ENCODE assay signal across 1 mouse cellular context in the genomic region with DNA sequence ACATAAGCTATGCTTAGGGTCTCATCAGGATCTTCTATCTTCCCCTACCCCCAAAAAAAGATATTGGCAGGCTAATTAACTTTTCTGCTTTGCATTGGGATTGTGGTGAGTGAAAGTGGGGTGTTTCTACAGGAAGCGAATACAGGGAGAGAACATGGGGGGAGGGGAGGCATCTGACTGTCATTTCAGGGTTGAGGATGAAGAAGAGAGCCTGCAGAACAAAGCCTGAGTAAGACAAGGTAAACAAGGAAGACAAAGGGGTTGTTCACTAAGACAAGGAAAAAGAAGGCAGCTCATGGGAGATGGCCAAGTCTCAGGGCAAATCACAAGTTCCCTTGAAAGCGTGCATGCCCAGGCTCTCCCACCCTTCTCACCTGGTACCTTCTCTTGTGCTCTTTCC.
TF ChIP-seq lines count a peak whose summit lies in the region.

No protein-coding gene starts in this region.

TF ChIP-seq in CH12.LX, 34 proteins besides CTCF, POLR2A, EP300 and RAD21 (continued from another document):
- TF ChIP-seq JUN (IDR thresholded peaks at IDR 0.05; ENCODE audit: insufficient read depth, low read depth, low read length) (no peak), KAT2A (IDR thresholded peaks at IDR 0.05; ENCODE audit: insufficient replicate concordance, low read length) (no peak), MYC (IDR thresholded peaks at IDR 0.05; ENCODE audit: low read depth, low read length) (no peak), SIN3A (IDR thresholded peaks at IDR 0.05; ENCODE audit: low read length) (peak; percentile 91), PAX5 (IDR thresholded peaks at IDR 0.05; ENCODE audit: low read length) (no peak), IRF4 (IDR thresholded peaks at IDR 0.05; ENCODE audit: low read depth, low read length) (peak; percentile 33), MAFK (IDR thresholded peaks at IDR 0.05; ENCODE audit: insufficient replicate concordance, low read length) (0 out of 2 replicates have a peak, but pooled peaks have one; percentile 43), TBP (conservative IDR thresholded peaks at IDR 0.05; ENCODE audit: low read depth, low read length) (0 out of 2 replicates have a peak, but pooled peaks have one; percentile 33), E2F4 (IDR thresholded peaks at IDR 0.05; ENCODE audit: insufficient replicate concordance, low read depth, low read length) (no peak), ZC3H11A (IDR thresholded peaks at IDR 0.05; ENCODE audit: low read depth, low read length) (no peak)
